In genomic region chr5:85337643-85338458, GRCm38 (mm10) we compare ENCODE assay signal across 18 mouse cellular contexts.
DNase-seq lines count a peak whose midpoint lies in the region; ATAC-seq lines count a peak whose summit lies in the region.
"Had no signal": no experiment of that assay in that cellular context is flagged by ENCODE, and none has a peak within 500 bp of the region (broad histone marks: within the 10 kb centered on the region; RNA-seq: fewer than 3 reads in every experiment).

No protein-coding gene starts in this region.

- H3K36me3 ChIP-seq in heart, embryonic 10.5 days: no peaks in the 10 kb centered on the region
- H3K36me3 ChIP-seq: heart, embryonic 13.5 days; limb, embryonic 15.5 days; stomach, embryonic 15.5 days had no signal

- no peaks in the 10 kb centered on the region for H3K27me3 ChIP-seq in heart, embryonic 10.5 days (ENCODE audit: insufficient read depth, poor library complexity, severe bottlenecking)
- H3K27me3 ChIP-seq: heart, embryonic 13.5 days; limb, embryonic 15.5 days; megakaryocyte, embryonic 14.5 days; stomach, embryonic 15.5 days had no signal

- 78% methylated on average over 8 of the region's 8 CpGs for WGBS in heart, embryonic 10.5 days

- no peak overlapping the region for H3K27ac ChIP-seq in heart, embryonic 10.5 days
- H3K27ac ChIP-seq: heart, embryonic 13.5 days; limb, embryonic 15.5 days; stomach, embryonic 15.5 days had no signal

- H3K4me3 ChIP-seq in heart, embryonic 10.5 days: no peak overlapping the region
- H3K4me3 ChIP-seq: heart, embryonic 13.5 days; limb, embryonic 15.5 days; megakaryocyte, embryonic 14.5 days; stomach, embryonic 15.5 days had no signal

- peak; percentile 92 for ATAC-seq in frontal cortex, adult (ENCODE audit: low TSS enrichment)

- no peak for DNase-seq in frontal cortex, postnatal 14 days (ENCODE audit: low spot score in 2 of 2)
- peak; percentile 23 for DNase-seq in right cerebral cortex, adult 18-20 months
- no peak for DNase-seq in right cerebral cortex, postnatal 36 days (ENCODE audit: low spot score in 2 of 2)
- DNase-seq in mesoderm, embryonic 11.5 days (ENCODE audit: low read depth, low spot score): peak; percentile 44
- no peak for DNase-seq in Muller cell, postnatal 12 days (ENCODE audit: inconsistent ontology term)
- DNase-seq in cerebellum, adult 9-11 months: no peak
- DNase-seq in heart, embryonic 10.5 days (ENCODE audit: low spot score): no peak
- DNase-seq: B cell, adult 2 months; cerebellum, postnatal 10 days; gastrocnemius, postnatal 14 days; lung, embryonic 14.5 days; right cerebral cortex, postnatal 4 days; thymus, postnatal 25 days had no signal

- H3K4me1 ChIP-seq in heart, embryonic 10.5 days: no peaks in the 10 kb centered on the region
- H3K4me1 ChIP-seq: heart, embryonic 13.5 days; limb, embryonic 15.5 days; megakaryocyte, embryonic 14.5 days; stomach, embryonic 15.5 days had no signal

- no peaks in the 10 kb centered on the region for H3K9me3 ChIP-seq in heart, embryonic 10.5 days
- H3K9me3 ChIP-seq: heart, embryonic 13.5 days; limb, embryonic 15.5 days; stomach, embryonic 15.5 days had no signal

Comparison
In these comparisons a context has a peak if more than half of its experiments do, and no peak if none do; other contexts are left out.
1. DNase-seq: peak in right cerebral cortex, adult 18-20 months (single experiment) and mesoderm, embryonic 11.5 days (single experiment); none in frontal cortex, postnatal 14 days (0 of 2), right cerebral cortex, postnatal 36 days (0 of 2), Muller cell, postnatal 12 days (single experiment), cerebellum, adult 9-11 months (single experiment) and heart, embryonic 10.5 days (single experiment).